Mouse (Mus musculus) kidney, embryonic 15.5 days (tissue): Measurements from ENCODE around the gene Olfr1380. TPM values are rescaled to one million over a fixed set of nuclear protein-coding genes. Genes with fewer than 3 reads are reported as not detected.
A peak's percentile ranks its signal among the peaks of the same experiment; 100 is the strongest.
"Not testable (repeated sequence)": the region's sequence is repeated elsewhere in the genome, so short reads cannot be mapped to it uniquely, and the experiment has no call there.

Source experiments
- ATAC-seq: fragments of 200-750 bp; cut with Nextera tagmentation; replicated peaks from 2 replicates; pipeline ENCODE4 v1.8.0; 2017; ENCODE audit warnings: moderate TSS enrichment; ENCODE audit not compliant: low FRiP score
- H3K27ac ChIP-seq: fragments of 300-500 bp; sonication (generic); 2 replicates; pipeline ENCODE4 v1.5.1; 2015; ENCODE audit warnings: mild to moderate bottlenecking, inconsistent platforms
- H3K27me3 ChIP-seq: fragments of 300-500 bp; sonication (generic); 2 replicates; pipeline ENCODE4 v1.6.1; 2015; ENCODE audit warnings: inconsistent platforms
- H3K36me3 ChIP-seq: fragments of 300-500 bp; sonication (generic); 2 replicates; pipeline ENCODE4 v1.6.1; 2015; ENCODE audit warnings: inconsistent platforms
- H3K4me1 ChIP-seq: fragments of 300-500 bp; sonication (generic); 2 replicates; pipeline ENCODE4 v1.6.1; 2015; ENCODE audit warnings: inconsistent platforms
- H3K4me2 ChIP-seq: fragments of 300-500 bp; sonication (generic); 2 replicates; pipeline ENCODE4 v1.6.1; 2015; ENCODE audit warnings: moderate library complexity, mild to moderate bottlenecking, inconsistent platforms
- H3K4me3 ChIP-seq: fragments of 300-500 bp; sonication (generic); replicated peaks from 2 replicates; pipeline ENCODE4 v1.5.1; 2015; ENCODE audit warnings: mild to moderate bottlenecking, inconsistent platforms
- H3K9ac ChIP-seq: fragments of 300-500 bp; sonication (generic); 2 replicates; pipeline ENCODE4 v1.6.1; 2015; ENCODE audit warnings: mild to moderate bottlenecking, inconsistent platforms
- H3K9me3 ChIP-seq: fragments of 300-500 bp; sonication (generic); replicated peaks from 2 replicates; pipeline ENCODE4 v1.6.1; 2016; ENCODE audit warnings: inconsistent platforms
- WGBS: fragments of 180-500 bp; shearing (Covaris S2); methylation state at CpG from one replicate; pipeline ENCODE4 v1.1.7; 2015; ENCODE audit warnings: mixed read lengths; 5-methylcytosine and 5-hydroxymethylcytosine counted together
- polyA plus RNA-seq: library from polyadenylated mRNA; unstranded; fragments of >200 nt; fragmentation: Nextera tagmentation; extraction: Ambion mirVana; gene quantifications from 2 replicates; pipeline ENCODE4 v1.2.1, GENCODE M21; 2015

Gene Olfr1380
- polyA plus RNA-seq, 1 experiment from 2014 or later: not detected

DNA sequence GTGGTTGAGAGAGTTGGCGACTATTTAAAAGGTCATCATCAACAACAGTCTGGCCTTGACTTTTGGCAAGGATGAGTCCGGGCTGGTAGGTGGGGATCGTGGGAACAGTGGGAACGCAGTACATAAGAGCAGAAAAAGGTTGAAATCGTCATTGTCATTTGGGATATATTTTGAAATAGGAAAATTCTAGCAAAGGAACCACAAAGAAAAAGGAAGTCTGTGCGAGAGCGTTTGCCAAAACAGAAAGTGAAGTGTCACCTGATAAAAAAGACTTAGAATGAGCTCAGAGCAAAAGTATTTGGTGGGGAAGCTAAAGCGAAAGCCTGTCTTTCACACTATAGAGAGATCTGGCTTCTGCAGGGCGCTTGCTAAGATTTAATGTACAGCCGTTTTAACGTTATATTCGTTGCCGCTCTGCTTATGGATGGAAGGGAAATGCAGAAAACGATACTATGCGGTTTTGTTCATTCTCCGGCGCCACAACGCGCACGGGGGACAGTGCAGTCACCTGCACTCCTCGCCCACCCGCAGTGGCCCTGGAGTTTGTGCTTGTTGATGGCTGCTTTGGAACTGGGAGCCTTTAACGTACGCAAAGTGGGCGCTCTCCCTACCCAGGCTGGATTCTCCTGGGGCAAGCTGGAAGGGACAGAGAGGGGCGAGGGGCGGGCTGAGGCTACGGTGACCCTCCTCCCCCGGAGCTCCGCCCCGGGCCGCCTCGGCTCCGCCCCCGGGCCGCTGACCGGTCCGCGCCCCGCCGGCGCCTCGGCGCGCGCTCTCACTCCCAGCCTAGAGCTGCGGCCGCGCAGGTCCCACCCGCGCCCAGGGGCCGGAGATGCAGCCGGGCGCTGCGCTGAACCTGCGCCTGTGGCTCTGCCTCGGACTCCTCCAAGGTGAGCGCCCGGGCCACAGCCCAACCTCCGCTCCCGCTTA, 52.5 kb downstream of the Olfr1380 start, which contains the start of gene Flt4:
Gene Flt4, plus strand, starts transcription at position 326 of the 930 bp plus-strand sequence.
- WGBS: 5% methylated on average over 55 of the region's 61 CpGs
- Histone ChIP-seq H3K4me3 (peak within 1 kb of the TSS; percentile 55), H3K9ac (peak within 1 kb of the TSS; percentile 49), H3K27me3 (peaks cover 49% of the 10 kb centered on the region), H3K4me1 (peaks cover 17% of the 10 kb centered on the region), H3K4me2 (peak within 1 kb of the TSS; percentile 88)
- not testable (repeated sequence) for H3K9me3 ChIP-seq, H3K27ac ChIP-seq, H3K36me3 ChIP-seq
- ATAC-seq: peak; percentile 93

DNA sequence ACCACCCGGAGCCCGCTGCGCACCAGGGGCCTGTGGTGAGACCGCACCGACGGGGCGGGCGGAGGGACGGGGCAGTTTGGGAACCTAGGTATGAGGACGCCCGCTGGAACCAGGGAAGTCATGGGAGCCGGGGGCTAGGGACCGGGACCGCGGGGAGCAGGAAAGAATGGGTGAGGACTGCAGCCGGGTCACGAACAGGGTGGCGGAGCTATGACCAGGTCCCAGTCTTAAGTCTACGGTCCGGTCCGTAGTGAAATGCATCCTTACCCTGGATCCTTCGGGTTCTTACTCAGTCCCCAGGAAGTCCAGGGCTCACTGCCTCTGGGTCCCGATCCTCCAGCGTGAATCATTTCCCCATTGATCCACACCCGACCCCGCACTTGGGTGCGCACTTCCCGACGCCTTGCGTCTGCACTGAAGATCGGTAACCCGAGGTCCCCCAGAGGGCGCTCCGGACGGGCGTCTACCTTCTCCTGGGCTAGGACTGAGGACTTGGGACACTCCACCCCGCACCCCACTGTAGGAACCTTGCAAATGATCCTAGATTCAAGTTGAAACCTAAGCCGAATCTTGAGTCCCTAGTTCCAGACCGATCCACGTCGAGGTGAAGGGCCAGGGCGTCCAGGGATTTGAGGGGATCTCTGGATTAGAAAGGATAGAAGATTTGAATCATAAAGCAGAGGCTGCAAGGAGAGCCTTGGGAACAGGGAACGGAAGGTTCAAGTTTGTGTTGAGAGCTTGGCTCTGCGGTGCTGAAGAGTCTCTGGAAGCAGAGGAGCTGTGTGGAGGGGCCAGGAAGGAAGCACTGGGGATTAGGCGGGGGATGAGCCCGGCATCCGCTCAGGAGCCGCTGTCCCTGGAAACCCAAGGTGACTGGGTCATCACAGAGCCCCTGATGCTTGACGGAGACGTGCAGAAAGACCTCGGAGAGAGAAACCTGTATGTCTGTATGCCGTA, 53.5 kb downstream of the Olfr1380 start:
- peak; percentile 47; the same call in 1 of the 2 replicates for ATAC-seq
- Histone ChIP-seq H3K4me1 (peaks cover 17% of the 10 kb centered on the region), H3K4me3 (peak overlapping the region; percentile 55), H3K4me2 (peak overlapping the region; percentile 88), H3K27me3 (peaks cover 53% of the 10 kb centered on the region), H3K9ac (peak overlapping the region; percentile 49)
- 1% methylated on average over 52 of the region's 52 CpGs for WGBS
- H3K9me3 ChIP-seq, H3K36me3 ChIP-seq, H3K27ac ChIP-seq: not testable (repeated sequence)

- 8% methylated on average over 3 of the region's 3 CpGs for WGBS
- not testable (repeated sequence) for ATAC-seq, H3K27ac ChIP-seq, H3K36me3 ChIP-seq, H3K9me3 ChIP-seq, H3K9ac ChIP-seq
- H3K27me3 ChIP-seq: peaks cover 53% of the 10 kb centered on the region
- H3K4me2 ChIP-seq: peak overlapping the region; percentile 88
- peaks cover 17% of the 10 kb centered on the region for H3K4me1 ChIP-seq
- peak overlapping the region; percentile 55 for H3K4me3 ChIP-seq
Observed at GRCm38 (mm10) chr11:49611349-49611748, 54.7 kb downstream of the Olfr1380 start.

- no peak overlapping the region for H3K27ac ChIP-seq
- no peak overlapping the region for H3K4me2 ChIP-seq
- no peak overlapping the region for H3K4me3 ChIP-seq
- H3K27me3 ChIP-seq: peaks cover 46% of the 10 kb centered on the region
- no peaks in the 10 kb centered on the region for H3K36me3 ChIP-seq
- H3K9me3 ChIP-seq: no peaks in the 10 kb centered on the region
- H3K9ac ChIP-seq: no peak overlapping the region
- 35% methylated on average over 3 of the region's 3 CpGs for WGBS
- peaks cover 17% of the 10 kb centered on the region for H3K4me1 ChIP-seq
- no peak for ATAC-seq
Observed at GRCm38 (mm10) chr11:49612154-49612553, 55.5 kb downstream of the Olfr1380 start.

DNA sequence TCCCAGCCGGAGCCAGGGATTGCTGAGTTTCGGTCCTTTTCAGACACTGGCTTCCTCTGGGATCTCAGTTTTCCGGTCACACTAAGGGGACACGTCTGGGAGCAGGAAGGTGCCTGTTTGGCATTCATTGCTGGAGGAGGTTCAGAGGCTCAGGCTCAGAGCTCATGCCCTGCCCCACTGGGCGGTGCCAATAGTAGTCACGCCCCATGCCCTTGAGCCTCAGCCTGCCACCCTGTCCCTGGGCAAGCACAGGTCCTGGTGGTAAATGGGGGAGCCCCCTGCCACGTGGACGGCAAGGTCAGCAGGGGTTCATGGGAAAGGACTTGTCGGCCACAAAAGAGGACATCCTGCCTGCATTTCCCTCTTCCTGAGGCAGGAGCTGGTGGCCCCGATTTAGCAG, 56.7 kb downstream of the Olfr1380 start:
- no peaks in the 10 kb centered on the region for H3K9me3 ChIP-seq
- H3K9ac ChIP-seq: no peak overlapping the region
- H3K36me3 ChIP-seq: no peaks in the 10 kb centered on the region
- peak overlapping the region; percentile 40 for H3K4me2 ChIP-seq
- peaks cover 17% of the 10 kb centered on the region for H3K4me1 ChIP-seq
- peaks cover 35% of the 10 kb centered on the region for H3K27me3 ChIP-seq
- no peak overlapping the region for H3K4me3 ChIP-seq
- no peak overlapping the region for H3K27ac ChIP-seq
- WGBS: 4% methylated on average over 10 of the region's 10 CpGs
- peak; percentile 45; the same call in 1 of the 2 replicates for ATAC-seq

Other genes with a start within 250 kb of the Olfr1380 start
- gene Olfr1391, start 234.1 kb upstream of the Olfr1380 start, polyA plus RNA-seq: not detected in 2 replicates
- not detected in 2 replicates for gene Olfr1390, start 221.7 kb upstream of the Olfr1380 start, polyA plus RNA-seq
- gene Olfr1389, start 133.8 kb upstream of the Olfr1380 start, polyA plus RNA-seq: not detected in 2 replicates
- 0.06 and 0.09 TPM in 2 replicates for gene Olfr1388, start 120.3 kb upstream of the Olfr1380 start, polyA plus RNA-seq
- not detected in 2 replicates for gene Olfr1387, start 101.5 kb upstream of the Olfr1380 start, polyA plus RNA-seq
- not detected in 2 replicates for gene Olfr1386, start 91.8 kb upstream of the Olfr1380 start, polyA plus RNA-seq
- gene Olfr1385, start 67.8 kb upstream of the Olfr1380 start, polyA plus RNA-seq: not detected in 2 replicates
- not detected in 2 replicates for gene Olfr1384, start 50.2 kb upstream of the Olfr1380 start, polyA plus RNA-seq
- not detected in 2 replicates for gene Olfr1383, start 37.2 kb upstream of the Olfr1380 start, polyA plus RNA-seq
- not detected in 2 replicates for gene Olfr1382, start 28.6 kb upstream of the Olfr1380 start, polyA plus RNA-seq
- 0.06 TPM in 1 of 2 replicates, not detected in the other for gene Olfr1381, start 13.4 kb upstream of the Olfr1380 start, polyA plus RNA-seq
- 8.3 and 10.1 TPM in 2 replicates for gene Flt4, start 52.4 kb downstream of the Olfr1380 start, polyA plus RNA-seq
- gene Scgb3a1, start 106.7 kb downstream of the Olfr1380 start, polyA plus RNA-seq: not detected in 2 replicates
- gene Cnot6, start 155.8 kb downstream of the Olfr1380 start, polyA plus RNA-seq: 67.1 and 70.8 TPM in 2 replicates
- gene Gfpt2, start 237.3 kb downstream of the Olfr1380 start, polyA plus RNA-seq: 12.4 and 13.8 TPM in 2 replicates